Mouse (Mus musculus): ENCODE measurements at regions not wholly inside any gene's neighbourhood (a gene's known extent, or its start where the extent isn't known, plus 50 kb on each side); places are given as distances from the start of the nearest gene placed in this dataset.

GRCm38 (mm10) chr1:41551271-41551670 lies 745.9 kb downstream of the Tmem182 start:
- Histone ChIP-seq H3K4me2 (no peak overlapping the region), H3K4me1 (replicated peaks) (no peaks in the 10 kb centered on the region), H3K27me3 (no peaks in the 10 kb centered on the region), H3K4me3 (replicated peaks) (no peak overlapping the region), H3K36me3 (replicated peaks) (no peaks in the 10 kb centered on the region), H3K27ac (replicated peaks) (no peak overlapping the region), H3K9me3 (replicated peaks) (no peaks in the 10 kb centered on the region), H3K9ac (no peak overlapping the region)
- WGBS (ENCODE audit: insufficient replicate concordance) = 74% methylated on average over 1 of the region's 1 CpGs
- ATAC-seq (ENCODE audit: insufficient read depth) = no peak

- no peak overlapping the region for H3K4me2 ChIP-seq
- no peaks in the 10 kb centered on the region for H3K27me3 ChIP-seq
- H3K9ac ChIP-seq = no peak overlapping the region
- ATAC-seq (ENCODE audit: insufficient read depth) = 0 out of 2 replicates have a peak, but pooled peaks have one; percentile 28
- WGBS (ENCODE audit: insufficient replicate concordance) = 46% methylated on average over 2 of the region's 2 CpGs
- no peak overlapping the region for H3K27ac ChIP-seq (replicated peaks)
- H3K4me1 ChIP-seq (replicated peaks) = no peaks in the 10 kb centered on the region
- H3K36me3 ChIP-seq (replicated peaks) = no peaks in the 10 kb centered on the region
- H3K9me3 ChIP-seq (replicated peaks) = no peaks in the 10 kb centered on the region
- H3K4me3 ChIP-seq (replicated peaks) = no peak overlapping the region
Measured at GRCm38 (mm10) chr1:41555607-41556006, 750.2 kb downstream of the Tmem182 start.

GRCm38 (mm10) chr1:41559101-41559665 lies 753.8 kb downstream of the Tmem182 start:
- 67% methylated on average over 17 of the region's 17 CpGs for WGBS (ENCODE audit: insufficient replicate concordance)
- Histone ChIP-seq H3K9ac (no peak overlapping the region), H3K27ac (replicated peaks) (no peak overlapping the region), H3K4me1 (replicated peaks) (no peaks in the 10 kb centered on the region), H3K4me2 (no peak overlapping the region), H3K36me3 (replicated peaks) (no peaks in the 10 kb centered on the region), H3K4me3 (replicated peaks) (no peak overlapping the region), H3K9me3 (replicated peaks) (no peaks in the 10 kb centered on the region), H3K27me3 (no peaks in the 10 kb centered on the region)
- ATAC-seq (ENCODE audit: insufficient read depth) = no peak

GRCm38 (mm10) chr1:41559991-41560390 lies 754.6 kb downstream of the Tmem182 start:
- 55% methylated on average over 3 of the region's 3 CpGs for whole genome bisulfite sequencing (ENCODE audit: insufficient replicate concordance)
- no peak overlapping the region for H3K27ac ChIP-seq (replicated peaks)
- H3K4me3 ChIP-seq (replicated peaks) = no peak overlapping the region
- no peak for ATAC-seq (ENCODE audit: insufficient read depth)
- no peaks in the 10 kb centered on the region for H3K36me3 ChIP-seq (replicated peaks)
- H3K9me3 ChIP-seq (replicated peaks) = no peaks in the 10 kb centered on the region
- no peaks in the 10 kb centered on the region for H3K4me1 ChIP-seq (replicated peaks)
- H3K27me3 ChIP-seq = no peaks in the 10 kb centered on the region
- H3K9ac ChIP-seq = no peak overlapping the region
- H3K4me2 ChIP-seq = no peak overlapping the region

- no peak overlapping the region for H3K9ac ChIP-seq
- H3K27ac ChIP-seq (replicated peaks) = no peak overlapping the region
- H3K4me3 ChIP-seq (replicated peaks) = no peak overlapping the region
- H3K27me3 ChIP-seq = no peaks in the 10 kb centered on the region
- no peak overlapping the region for H3K4me2 ChIP-seq
- H3K9me3 ChIP-seq (replicated peaks) = no peaks in the 10 kb centered on the region
- WGBS (ENCODE audit: insufficient replicate concordance) = 67% methylated on average over 5 of the region's 5 CpGs
- no peak for ATAC-seq (ENCODE audit: insufficient read depth)
- H3K36me3 ChIP-seq (replicated peaks) = no peaks in the 10 kb centered on the region
- H3K4me1 ChIP-seq (replicated peaks) = no peaks in the 10 kb centered on the region
Measured at GRCm38 (mm10) chr1:41603471-41603870, 798.1 kb downstream of the Tmem182 start.

GRCm38 (mm10) chr1:41604996-41605747 lies 799.8 kb downstream of the Tmem182 start:
- H3K9ac ChIP-seq = no peak overlapping the region
- no peaks in the 10 kb centered on the region for H3K4me1 ChIP-seq (replicated peaks)
- no peak for ATAC-seq (ENCODE audit: insufficient read depth)
- WGBS (ENCODE audit: insufficient replicate concordance) = 73% methylated on average over 14 of the region's 14 CpGs
- no peak overlapping the region for H3K27ac ChIP-seq (replicated peaks)
- H3K36me3 ChIP-seq (replicated peaks) = no peaks in the 10 kb centered on the region
- H3K4me3 ChIP-seq (replicated peaks) = no peak overlapping the region
- no peaks in the 10 kb centered on the region for H3K9me3 ChIP-seq (replicated peaks)
- no peaks in the 10 kb centered on the region for H3K27me3 ChIP-seq
- H3K4me2 ChIP-seq = no peak overlapping the region

GRCm38 (mm10) chr1:41605748-41606131 lies 800.3 kb downstream of the Tmem182 start:
- Histone ChIP-seq H3K4me3 (replicated peaks) (no peak overlapping the region), H3K9ac (no peak overlapping the region), H3K9me3 (replicated peaks) (no peaks in the 10 kb centered on the region), H3K27ac (replicated peaks) (no peak overlapping the region), H3K4me1 (replicated peaks) (no peaks in the 10 kb centered on the region), H3K36me3 (replicated peaks) (no peaks in the 10 kb centered on the region), H3K4me2 (no peak overlapping the region), H3K27me3 (no peaks in the 10 kb centered on the region)
- ATAC-seq (ENCODE audit: insufficient read depth) = no peak
- WGBS (ENCODE audit: insufficient replicate concordance) = 30% methylated on average over 3 of the region's 3 CpGs

GRCm38 (mm10) chr1:41610783-41611182 lies 805.4 kb downstream of the Tmem182 start:
- WGBS (ENCODE audit: insufficient replicate concordance) = 71% methylated on average over 8 of the region's 8 CpGs
- Histone ChIP-seq H3K9ac (no peak overlapping the region), H3K27ac (replicated peaks) (no peak overlapping the region), H3K4me3 (replicated peaks) (no peak overlapping the region), H3K4me1 (replicated peaks) (no peaks in the 10 kb centered on the region), H3K36me3 (replicated peaks) (no peaks in the 10 kb centered on the region), H3K4me2 (no peak overlapping the region), H3K27me3 (no peaks in the 10 kb centered on the region), H3K9me3 (replicated peaks) (no peaks in the 10 kb centered on the region)
- ATAC-seq (ENCODE audit: insufficient read depth) = no peak

GRCm38 (mm10) chr1:41651804-41652203 lies 846.4 kb downstream of the Tmem182 start:
- no peak overlapping the region for H3K4me3 ChIP-seq (replicated peaks)
- H3K9me3 ChIP-seq (replicated peaks) = no peaks in the 10 kb centered on the region
- H3K27me3 ChIP-seq = no peaks in the 10 kb centered on the region
- no peak overlapping the region for H3K27ac ChIP-seq (replicated peaks)
- no peak overlapping the region for H3K4me2 ChIP-seq
- H3K4me1 ChIP-seq (replicated peaks) = no peaks in the 10 kb centered on the region
- H3K36me3 ChIP-seq (replicated peaks) = no peaks in the 10 kb centered on the region
- H3K9ac ChIP-seq = no peak overlapping the region
- no peak for ATAC-seq (ENCODE audit: insufficient read depth)
- WGBS (ENCODE audit: insufficient replicate concordance) = 64% methylated on average over 9 of the region's 9 CpGs

- Histone ChIP-seq H3K27ac (replicated peaks) (no peak overlapping the region), H3K9ac (no peak overlapping the region), H3K4me1 (replicated peaks) (no peaks in the 10 kb centered on the region), H3K4me3 (replicated peaks) (no peak overlapping the region), H3K36me3 (replicated peaks) (no peaks in the 10 kb centered on the region), H3K9me3 (replicated peaks) (no peaks in the 10 kb centered on the region), H3K4me2 (no peak overlapping the region), H3K27me3 (no peaks in the 10 kb centered on the region)
- WGBS (ENCODE audit: insufficient replicate concordance) = 40% methylated on average over 3 of the region's 3 CpGs
- ATAC-seq (ENCODE audit: insufficient read depth) = no peak
Measured at GRCm38 (mm10) chr1:41652210-41652609, 846.8 kb downstream of the Tmem182 start.

GRCm38 (mm10) chr1:41652646-41653427 lies 847.4 kb downstream of the Tmem182 start:
- Histone ChIP-seq H3K4me2 (no peak overlapping the region), H3K9me3 (replicated peaks) (no peaks in the 10 kb centered on the region)

More at GRCm38 (mm10) chr1:41652646-41653427, 847.4 kb downstream of the Tmem182 start:
- H3K27me3 ChIP-seq = no peaks in the 10 kb centered on the region
- H3K9ac ChIP-seq = no peak overlapping the region
- ATAC-seq (ENCODE audit: insufficient read depth) = no peak
- WGBS (ENCODE audit: insufficient replicate concordance) = 49% methylated on average over 8 of the region's 8 CpGs
- no peaks in the 10 kb centered on the region for H3K36me3 ChIP-seq (replicated peaks)
- H3K27ac ChIP-seq (replicated peaks) = no peak overlapping the region
- H3K4me3 ChIP-seq (replicated peaks) = no peak overlapping the region
- H3K4me1 ChIP-seq (replicated peaks) = no peaks in the 10 kb centered on the region
